Mouse (Mus musculus) CD4-positive helper T cell, adult 2 months (primary cell): ENCODE data around the gene Mecp2.
"Not testable (repeated sequence)": the region's sequence is repeated elsewhere in the genome, so short reads cannot be mapped to it uniquely, and the experiment has no call there.

ENCODE experiments used
- DNase-seq: peaks from one replicate; pipeline ENCODE4 v3.0.0-alpha.2; 2012; ENCODE audit warnings: low read depth, missing footprints, low spot score

The Mecp2 gene

DNA sequence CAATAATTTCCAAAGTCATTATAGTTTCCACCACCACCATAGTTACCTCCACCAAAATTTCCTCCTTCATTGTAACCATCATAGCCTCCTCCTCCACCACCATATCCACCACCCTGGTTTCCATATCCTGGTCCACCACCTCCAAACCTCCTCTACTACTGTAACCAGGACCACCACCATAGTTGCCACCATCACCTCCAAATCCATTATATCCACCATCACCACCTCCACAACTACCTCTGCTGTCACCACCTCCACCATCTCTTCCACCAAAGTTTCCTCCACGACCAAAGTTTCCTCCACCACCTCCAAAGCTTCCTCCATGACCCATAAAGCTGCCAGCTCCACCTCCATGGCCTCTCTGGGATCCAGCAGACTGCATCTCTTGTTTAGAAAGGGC lies at the start of gene Mecp2:
TSS of gene Mecp2 (minus strand) at position 101 of the 400 bp plus-strand sequence.
- not testable (repeated sequence) for DNase-seq

DNA sequence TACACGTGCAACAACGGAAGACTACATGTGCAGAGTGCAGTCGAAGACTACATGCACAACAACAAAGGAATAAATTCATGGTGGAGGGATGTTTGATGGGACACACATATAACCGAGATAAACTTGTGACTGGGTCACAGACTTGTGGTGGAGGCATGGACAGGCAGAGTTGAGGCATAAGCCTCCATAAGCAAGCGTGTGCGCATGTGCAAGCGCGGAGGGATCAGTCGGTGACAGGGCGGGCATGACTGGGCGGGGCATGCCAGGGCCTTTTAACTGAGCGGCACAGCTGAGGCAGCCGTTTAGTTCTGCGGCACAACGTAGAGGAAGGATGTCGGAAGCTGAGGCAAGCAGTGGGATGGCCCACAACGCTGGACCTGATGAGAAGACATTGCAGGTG lies 41.8 kb upstream of the Mecp2 start, which contains the start of gene Tktl1:
TSS of gene Tktl1 (plus strand) at position 301 of the 400 bp plus-strand sequence.
- DNase-seq: no peak

DNA sequence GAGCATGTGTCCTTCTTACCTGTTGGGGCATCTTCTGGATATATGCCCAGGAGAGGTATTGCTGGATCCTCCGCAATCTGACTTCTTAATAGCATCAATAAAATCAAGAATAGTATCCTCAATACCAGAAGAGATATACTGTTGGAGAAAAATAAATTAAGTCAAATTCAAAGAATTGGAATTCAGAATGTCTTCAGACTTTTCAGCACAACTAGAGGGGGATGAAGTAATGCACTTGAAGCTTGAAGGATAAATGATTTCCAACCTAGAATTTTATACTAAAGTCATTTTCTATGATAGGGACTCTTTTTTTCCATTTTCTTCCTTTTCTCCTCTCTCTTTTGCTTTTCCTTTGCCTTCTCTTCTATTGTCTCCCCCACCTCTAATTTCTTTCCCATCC lies 32.6 kb upstream of the Mecp2 start, which contains the start of gene Tex28:
TSS of gene Tex28 (minus strand) at position 101 of the 400 bp plus-strand sequence.
- DNase-seq: no peak

DNA sequence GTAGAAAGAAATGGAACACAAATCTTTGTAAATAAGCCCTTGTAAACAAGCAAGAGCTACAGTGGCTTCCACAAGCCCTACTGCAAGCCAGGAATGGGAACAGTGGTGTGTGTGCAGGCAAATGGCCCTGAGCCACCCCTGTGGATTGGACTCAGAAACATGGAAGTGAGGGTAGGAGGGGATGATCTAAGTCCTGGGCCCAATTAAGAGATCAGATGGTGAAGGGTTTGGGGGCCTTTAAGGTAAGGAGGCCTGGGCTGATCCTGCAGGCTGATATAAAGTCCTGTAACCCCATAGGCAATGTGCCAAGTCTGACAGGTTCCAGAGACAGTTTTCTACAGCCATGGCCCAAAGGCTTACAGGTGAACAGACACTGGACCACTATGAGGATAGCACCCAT lies 8.0 kb downstream of the Mecp2 start, which contains the start of gene Opn1mw:
TSS of gene Opn1mw (plus strand) at position 301 of the 400 bp plus-strand sequence.
- DNase-seq: no peak

DNA sequence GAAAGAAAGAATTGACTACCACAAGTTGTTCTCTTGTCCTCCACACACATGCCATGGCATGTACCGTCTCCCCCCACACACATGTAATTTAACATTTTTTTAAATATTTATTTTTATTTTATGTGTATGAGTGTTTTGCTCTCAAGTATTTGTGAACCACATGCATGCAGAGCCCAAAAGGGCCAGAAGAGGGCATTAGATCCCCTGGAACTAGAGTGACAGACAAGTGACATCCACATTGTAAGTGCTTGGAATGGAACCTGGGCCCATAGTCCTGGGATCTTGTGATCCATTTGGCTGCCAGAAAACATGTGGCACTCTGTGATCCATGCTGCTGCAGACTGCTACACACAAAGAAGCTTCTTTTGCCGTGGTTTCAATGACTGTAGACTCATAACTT lies 10.2 kb downstream of the Mecp2 start:
- DNase-seq: peak; percentile 37

DNA sequence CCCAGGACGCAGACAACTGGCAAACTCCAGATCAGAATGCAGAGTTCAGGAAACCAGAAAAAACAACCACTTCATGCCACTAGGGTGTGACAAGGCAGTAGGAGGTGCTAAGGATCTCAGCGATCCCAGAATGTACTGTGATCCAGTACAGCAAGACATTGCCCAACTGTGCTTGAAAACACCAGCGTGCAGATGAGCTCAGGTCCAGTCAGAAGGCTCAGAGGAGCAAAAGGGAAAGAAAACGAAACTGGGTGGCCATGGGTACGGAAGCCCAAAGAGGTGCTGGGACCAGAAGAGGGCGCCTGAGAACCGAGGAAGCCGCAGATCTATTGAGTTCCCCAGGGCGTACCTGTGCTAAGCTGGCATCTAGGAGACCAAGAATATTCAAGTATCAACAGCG lies 19.7 kb downstream of the Mecp2 start:
- peak; percentile 71 for DNase-seq

DNA sequence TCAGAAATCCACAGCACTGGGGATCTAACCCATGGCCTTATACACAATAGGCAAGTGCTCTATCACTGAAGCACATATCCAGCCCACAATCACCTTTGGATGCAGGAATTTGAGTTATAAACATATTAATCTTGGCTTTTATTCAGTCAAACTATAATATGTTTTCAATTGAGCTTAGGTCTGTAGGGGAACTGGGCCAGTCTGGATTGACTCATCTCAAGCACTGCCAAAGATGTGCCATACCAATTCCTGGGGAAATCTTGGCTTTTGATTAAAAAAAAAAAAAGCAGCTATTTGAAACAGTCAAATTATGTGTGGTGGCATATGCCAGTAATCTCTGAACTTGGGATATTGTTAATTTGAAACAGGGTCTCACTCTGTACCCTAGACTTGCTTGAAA lies 21.1 kb downstream of the Mecp2 start:
- no peak for DNase-seq

DNA sequence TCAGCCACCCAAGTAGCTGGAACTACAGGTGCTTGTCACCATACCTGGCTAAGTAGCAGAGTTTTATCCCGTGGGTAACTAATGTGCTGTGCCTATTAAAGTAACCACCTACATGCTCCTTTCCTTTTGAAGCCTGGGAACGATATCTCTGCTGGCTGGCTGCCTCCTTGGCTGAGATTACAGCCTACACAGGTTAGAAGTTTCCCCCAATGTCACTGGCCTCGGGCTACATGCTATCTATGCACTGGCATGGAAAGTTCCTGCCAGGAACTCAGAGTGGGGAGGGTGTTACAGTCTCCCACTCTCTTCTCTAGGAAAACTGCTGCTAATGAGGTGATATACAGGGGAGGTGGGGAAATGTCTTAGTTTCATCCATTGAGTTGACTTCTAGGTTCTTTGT lies 26.4 kb downstream of the Mecp2 start:
- DNase-seq: no peak

DNA sequence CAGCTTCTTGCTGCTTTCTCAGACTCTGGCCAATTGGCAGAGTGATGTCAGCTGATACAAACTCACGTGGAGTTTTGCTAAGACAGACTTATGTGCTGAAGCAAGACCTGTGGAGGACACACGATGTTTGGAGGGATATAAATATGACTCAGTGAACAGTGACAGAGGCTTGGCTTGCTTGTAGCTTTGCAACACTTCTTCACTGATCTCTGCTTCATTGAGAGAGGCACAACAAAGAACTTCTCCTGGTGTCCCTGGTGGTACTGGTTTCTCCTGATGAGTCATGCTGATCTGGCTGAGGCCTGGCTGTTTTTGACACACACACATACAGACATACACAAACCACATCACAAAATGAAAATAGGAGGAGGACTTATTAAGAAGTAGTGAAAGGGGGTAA lies 29.2 kb downstream of the Mecp2 start:
- no peak for DNase-seq

DNA sequence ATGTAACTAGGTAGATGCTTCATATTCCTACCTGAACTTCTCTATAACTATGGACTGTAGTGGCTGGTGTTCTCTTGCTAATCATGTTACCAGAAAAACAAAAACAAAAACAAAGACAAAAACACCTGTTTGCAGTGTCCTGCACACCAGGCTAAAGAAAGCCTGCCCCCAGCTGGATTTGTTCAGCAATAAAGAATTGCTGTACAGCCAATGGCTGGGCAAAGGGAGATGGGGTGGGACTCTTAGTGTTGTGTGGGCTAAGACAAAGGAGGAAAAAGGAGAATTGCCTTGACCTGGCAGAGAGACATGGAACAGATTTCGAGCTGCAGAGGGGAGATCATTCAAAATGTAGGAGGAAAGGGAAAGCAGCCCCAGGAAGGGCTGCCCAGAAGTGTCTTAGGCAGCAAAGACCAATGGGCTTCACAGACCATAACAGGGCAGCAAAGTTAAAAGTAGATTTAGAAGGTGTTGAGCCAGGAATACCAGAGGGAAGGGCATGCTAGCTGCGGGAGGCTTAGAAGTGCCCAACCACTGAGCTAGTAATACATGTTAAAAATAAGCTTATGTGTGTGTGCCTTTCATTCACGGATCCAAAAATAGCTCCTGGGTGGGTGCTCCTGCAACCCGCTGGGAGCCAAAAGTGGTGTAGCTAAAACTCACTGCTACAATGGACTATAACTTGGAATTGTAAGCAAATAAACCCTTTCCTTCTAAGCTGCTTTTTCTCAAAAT lies 31.5 kb downstream of the Mecp2 start:
- no peak for DNase-seq

DNA sequence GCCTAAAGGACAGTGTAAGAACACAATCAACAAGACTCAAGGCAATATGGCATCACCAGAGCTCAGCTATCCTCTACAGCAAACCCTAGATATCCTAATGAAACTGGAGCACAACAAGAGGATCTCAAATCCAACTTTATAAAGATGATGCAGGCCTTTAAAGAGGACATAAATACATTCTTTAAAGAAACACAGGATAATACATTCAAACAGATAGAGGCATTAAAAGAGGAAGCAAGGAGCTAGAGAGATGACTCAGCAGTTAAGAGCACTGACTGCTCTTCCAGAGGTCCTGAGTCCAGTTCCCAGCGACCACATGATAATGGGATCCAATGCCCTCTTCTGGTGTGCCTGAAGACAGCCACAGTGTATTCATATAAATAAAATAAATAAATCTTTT lies 40.0 kb downstream of the Mecp2 start:
- DNase-seq: no peak

DNA sequence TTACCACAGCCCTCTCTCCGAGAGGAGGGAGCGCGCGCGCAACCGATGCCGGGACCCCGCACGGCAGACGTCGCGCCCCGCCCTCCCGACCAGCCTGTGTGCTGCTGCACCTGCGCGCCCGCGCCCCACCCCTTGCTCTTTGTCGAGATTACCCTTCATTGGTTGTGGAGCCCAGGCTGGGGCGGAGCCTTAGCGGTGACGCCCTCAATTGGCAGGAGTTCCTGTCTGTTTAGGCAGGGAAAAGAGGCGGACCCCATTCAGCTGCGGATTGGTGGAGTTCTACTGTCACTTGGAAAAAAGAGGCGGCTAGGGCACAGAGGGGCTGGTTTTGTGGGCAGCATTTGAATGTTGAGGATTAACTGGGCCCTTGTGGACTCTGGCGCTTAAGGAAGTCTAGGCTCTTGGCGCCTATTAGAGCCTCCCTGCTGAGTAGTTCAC lies 49.5 kb downstream of the Mecp2 start:
- peak; percentile 97 for DNase-seq

DNA sequence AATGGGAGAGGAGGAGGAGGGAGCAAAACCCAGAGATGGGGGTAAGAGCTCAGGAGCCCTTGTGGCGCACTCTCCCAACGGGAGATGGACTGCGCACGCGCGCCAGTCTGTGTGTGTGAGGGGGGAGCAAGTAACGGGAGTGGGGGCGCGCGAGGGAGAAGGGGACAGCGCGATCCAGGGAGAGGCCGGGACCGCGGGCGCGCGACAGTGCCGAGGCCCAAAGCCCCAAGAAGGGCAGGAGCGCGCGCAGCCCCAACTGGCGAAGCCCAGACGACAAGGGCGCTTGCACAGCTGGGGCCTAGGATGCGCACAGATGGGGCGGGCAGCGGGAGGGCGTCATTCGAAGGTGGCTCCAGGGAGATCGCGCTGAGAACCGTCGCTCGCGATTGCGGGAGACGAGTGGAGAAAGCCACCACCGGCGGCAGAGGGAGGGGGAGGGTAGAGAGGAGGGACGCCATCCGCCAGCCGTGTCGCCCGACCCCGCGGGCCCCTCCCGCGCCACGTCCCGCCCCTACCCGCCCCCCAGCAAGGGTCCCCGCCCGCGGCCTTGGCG lies 50.1 kb downstream of the Mecp2 start:
- peak; percentile 83 for DNase-seq

DNA sequence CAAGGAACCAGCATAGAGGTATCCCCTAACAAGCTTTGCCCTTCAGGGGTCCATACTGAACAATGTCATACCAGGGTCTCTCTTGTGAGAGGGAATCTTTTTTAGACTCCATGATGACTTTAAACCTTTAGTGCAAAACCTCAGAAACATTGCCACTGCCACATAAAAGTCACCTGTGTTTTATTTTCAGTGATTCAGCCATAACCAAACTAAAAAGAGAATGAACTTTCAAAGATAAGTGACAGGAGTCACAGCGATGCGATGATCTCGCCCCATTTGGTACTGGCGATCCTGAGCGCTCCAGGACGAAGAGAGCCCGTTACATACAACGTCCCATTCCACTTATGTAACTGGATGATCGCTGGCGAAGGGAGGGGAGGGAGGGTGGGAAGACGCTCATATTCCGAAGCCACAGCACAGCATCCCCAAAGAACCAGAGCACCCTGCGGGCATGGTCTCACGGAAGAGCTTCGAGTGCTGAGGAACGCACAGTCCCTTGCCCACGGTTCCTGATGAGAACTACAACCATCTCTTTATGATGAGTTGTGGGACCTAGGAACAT lies 50.8 kb downstream of the Mecp2 start:
- no peak for DNase-seq

DNA sequence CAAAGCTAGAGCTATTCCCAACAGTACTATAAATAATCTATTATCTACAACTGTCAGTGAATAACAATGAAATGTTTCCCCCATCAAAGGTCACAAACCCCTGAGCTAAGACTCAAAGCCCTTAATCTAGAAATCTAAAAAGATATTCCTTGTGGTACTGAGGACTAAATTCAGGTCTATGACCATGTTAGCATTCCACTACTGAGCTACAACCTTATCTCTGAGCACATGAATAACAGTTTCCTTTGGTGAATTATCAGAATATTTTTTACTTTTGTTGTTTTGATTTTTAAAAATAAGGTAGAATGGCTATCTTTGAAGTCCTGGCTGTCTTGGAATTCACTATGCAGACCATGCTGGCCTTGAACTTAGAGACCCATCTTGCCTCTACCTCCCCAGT lies 64.4 kb downstream of the Mecp2 start:
- no peak for DNase-seq

DNA sequence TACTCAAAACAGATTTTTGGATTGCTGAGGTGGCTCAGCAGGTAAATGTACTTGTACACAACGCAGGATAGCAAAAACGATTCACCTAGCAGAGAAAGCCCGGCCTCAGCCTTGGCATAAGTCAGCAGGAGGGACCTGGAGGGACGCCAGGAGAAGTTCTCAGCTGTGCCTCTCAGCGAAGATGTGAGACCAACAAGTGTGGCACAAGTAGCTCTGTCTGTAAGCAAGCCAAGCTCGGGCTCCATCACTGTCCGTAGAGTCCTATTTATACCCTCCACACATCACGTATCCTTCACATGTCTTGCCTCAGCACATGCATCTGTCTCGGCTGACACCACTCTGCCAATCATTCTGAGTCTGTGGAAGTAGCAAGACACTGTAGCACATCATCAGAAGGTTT lies 67.3 kb downstream of the Mecp2 start:
- no peak for DNase-seq

DNA sequence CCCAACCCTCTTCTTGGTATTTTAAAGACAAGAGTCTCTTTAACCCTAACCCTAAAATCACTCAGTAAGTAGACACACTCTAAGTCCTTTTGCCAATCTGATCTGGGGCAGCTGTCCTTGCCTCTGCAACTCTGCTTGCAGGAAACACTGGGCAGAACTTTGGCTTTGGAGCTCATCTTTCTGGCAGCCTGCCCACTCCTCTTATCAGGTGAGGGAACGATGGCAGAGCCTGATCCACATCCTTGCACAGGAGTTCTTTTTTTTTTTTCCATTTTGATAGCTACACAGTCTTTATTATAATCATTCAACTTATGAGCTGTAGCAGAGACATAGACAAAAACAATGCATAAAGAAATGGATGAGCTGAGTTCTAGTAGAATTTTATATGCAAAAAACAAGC lies 90.1 kb downstream of the Mecp2 start:
- DNase-seq: no peak

DNA sequence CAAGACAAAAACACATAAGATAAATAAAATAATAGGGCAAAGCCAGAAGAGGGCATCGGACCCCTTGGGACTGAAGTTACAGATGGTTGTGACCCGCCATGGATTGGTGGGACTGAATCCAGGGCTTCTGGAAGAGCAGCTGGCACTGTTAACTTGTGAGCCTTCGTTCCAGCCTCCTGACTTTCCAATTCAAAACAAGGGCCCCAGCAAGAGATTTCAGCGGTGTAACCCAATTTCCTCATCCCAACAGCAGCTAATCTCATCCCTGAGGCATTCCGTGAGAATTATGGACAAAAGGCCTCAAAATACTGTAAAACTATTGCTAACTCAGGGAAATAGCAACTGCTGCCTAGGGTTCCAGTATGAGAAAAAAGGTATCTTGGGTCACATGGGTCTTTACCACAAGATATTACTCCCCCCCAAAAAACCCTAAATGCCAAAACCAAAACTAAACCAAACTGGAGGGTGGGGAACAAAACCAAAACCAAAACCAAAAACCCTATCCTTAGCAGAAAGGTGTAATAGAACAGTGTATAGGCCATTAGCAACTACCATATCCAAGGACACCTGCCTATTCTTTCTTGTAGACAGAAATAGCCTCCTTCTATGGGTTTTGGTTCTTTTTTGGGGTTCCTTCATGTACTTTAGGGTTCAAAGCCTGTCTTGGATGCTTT lies 97.3 kb downstream of the Mecp2 start:
- DNase-seq: no peak

DNA sequence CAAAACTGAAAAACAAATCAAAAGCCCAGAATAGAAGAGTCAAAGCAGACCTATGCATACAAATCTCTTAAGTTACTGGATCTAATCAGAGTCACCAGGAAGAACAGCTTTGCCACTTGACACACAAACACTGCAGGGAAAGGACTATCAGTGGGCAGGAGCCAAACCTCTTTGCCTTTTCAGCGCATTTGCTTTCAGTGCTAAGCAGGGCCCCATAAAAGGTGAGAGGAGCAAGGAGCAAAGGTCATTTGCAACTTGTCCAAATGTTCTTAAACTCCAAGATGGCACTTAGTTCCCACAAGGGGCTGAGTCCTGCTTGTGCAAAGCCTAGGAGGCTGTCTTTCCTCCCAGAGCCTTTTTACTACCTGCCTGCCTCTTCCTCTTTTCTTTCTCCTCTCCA lies 105.2 kb downstream of the Mecp2 start:
- DNase-seq: no peak

DNA sequence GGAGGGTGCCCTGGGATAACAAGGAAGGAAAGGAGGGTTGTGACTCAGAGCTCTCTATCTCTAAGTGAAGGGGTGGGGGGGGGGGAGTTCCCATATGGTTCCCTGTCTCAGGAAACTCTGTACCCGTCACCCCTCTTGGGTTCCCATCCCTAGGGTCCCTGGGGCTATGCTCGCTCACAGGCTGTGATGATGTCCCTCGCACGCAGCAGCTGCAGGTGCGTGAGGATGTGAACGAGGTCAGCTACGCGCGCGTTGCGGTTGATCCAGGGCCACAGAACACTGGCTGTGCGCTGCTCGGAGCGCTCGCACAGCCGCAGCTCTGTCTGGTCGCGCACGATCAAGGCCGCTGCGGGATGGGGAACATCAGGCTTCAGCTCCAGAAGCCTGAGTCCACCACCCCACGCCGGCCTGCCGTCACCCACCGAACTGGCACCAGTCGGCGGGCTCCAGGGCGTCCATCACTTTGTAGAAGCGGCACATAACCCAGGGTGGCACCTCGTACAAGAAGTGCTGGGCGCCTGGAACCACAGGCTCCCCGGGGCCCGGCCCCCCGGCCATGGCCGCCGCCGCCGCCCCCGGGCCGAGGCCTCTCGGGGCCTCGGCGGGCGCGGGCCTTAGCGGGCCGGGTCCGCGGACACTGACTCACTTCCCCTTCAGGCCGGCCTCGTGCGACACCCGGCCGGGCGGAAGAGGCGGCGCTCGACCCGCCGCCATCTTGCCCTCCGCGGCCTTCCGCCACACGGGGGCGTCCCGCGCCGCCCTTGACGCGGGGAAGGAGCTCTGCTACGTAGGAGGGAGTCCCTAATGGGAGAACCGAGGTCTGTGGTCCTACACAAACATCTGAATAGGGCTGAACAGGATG lies 111.7 kb downstream of the Mecp2 start, which contains the start of gene Irak1:
TSS of gene Irak1 (minus strand) at position 731 of the 862 bp plus-strand sequence.
- DNase-seq: peak; percentile 86

DNA sequence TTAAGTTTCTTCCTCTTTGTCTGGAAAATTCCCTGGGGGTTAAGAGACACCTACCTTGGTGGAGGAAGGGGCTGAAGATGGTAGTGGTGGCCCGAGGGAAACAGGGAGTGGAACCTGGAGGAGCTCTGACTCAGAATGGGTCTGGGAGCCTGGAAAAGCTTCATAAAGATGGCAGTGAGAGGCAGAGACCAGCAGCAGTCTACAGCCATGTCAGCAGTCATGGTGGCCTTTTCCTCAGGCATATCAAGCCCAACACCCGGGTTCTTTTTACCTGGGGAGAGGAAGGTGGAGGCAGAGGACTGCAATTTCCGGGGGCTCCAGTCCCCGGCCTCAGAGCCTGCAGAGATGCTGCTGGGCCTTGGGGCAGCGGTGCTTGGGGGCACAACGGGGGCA lies 112.4 kb downstream of the Mecp2 start:
- no peak for DNase-seq
